Mouse (Mus musculus): Measurements from ENCODE around the gene Lypd5.

Gene Lypd5

GRCm38 (mm10) chr7:24361001-24361400, 12.0 kb downstream of the Lypd5 start:
- DNase-seq (ENCODE audit: low spot score): no peak

- no peak for DNase-seq (ENCODE audit: low spot score)
Observed at GRCm38 (mm10) chr7:24363228-24363627, 14.2 kb downstream of the Lypd5 start.

- peak; percentile 86 for DNase-seq (ENCODE audit: low spot score)
Observed at GRCm38 (mm10) chr7:24364827-24365226, 15.8 kb downstream of the Lypd5 start.

GRCm38 (mm10) chr7:24365258-24366014, 16.4 kb downstream of the Lypd5 start:
- no peak for DNase-seq (ENCODE audit: low spot score)

- DNase-seq (ENCODE audit: low spot score): no peak
Observed at GRCm38 (mm10) chr7:24366716-24367632, 18.0 kb downstream of the Lypd5 start.

- no peak for DNase-seq (ENCODE audit: low spot score)
Observed at GRCm38 (mm10) chr7:24368226-24368625, 19.2 kb downstream of the Lypd5 start.

GRCm38 (mm10) chr7:24368946-24369345, 19.9 kb downstream of the Lypd5 start:
- DNase-seq (ENCODE audit: low spot score): no peak

- DNase-seq (ENCODE audit: low spot score): no peak
Observed at GRCm38 (mm10) chr7:24369731-24370541, 20.9 kb downstream of the Lypd5 start, which contains the start of gene Kcnn4. Kcnn4 (plus strand) TSS chr7:24370263.

- no peak for DNase-seq (ENCODE audit: low spot score)
Observed at GRCm38 (mm10) chr7:24371012-24371808, 22.2 kb downstream of the Lypd5 start.

- DNase-seq (ENCODE audit: low spot score): no peak
Observed at GRCm38 (mm10) chr7:24371809-24372145, 22.8 kb downstream of the Lypd5 start.

- DNase-seq (ENCODE audit: low spot score): no peak
Observed at GRCm38 (mm10) chr7:24372300-24372699, 23.3 kb downstream of the Lypd5 start.

- DNase-seq (ENCODE audit: low spot score): no peak
Observed at GRCm38 (mm10) chr7:24372786-24373185, 23.8 kb downstream of the Lypd5 start.

GRCm38 (mm10) chr7:24373538-24374379, 24.8 kb downstream of the Lypd5 start:
- DNase-seq (ENCODE audit: low spot score): peak; percentile 37

GRCm38 (mm10) chr7:24376456-24376855, 27.5 kb downstream of the Lypd5 start:
- no peak for DNase-seq (ENCODE audit: low spot score)

GRCm38 (mm10) chr7:24377091-24377865, 28.3 kb downstream of the Lypd5 start:
- no peak for DNase-seq (ENCODE audit: low spot score)

GRCm38 (mm10) chr7:24378049-24378701, 29.2 kb downstream of the Lypd5 start:
- DNase-seq (ENCODE audit: low spot score): no peak

- DNase-seq (ENCODE audit: low spot score): no peak
Observed at GRCm38 (mm10) chr7:24379934-24380333, 30.9 kb downstream of the Lypd5 start.

- no peak for DNase-seq (ENCODE audit: low spot score)
Observed at GRCm38 (mm10) chr7:24380370-24380769, 31.4 kb downstream of the Lypd5 start.

GRCm38 (mm10) chr7:24382730-24383372, 33.9 kb downstream of the Lypd5 start:
- no peak for DNase-seq (ENCODE audit: low spot score)
